ENCODE assay signal across 9 mouse cellular contexts in genomic region chr5:124240841-124241685, GRCm38 (mm10). TPM values are rescaled to one million over a fixed set of nuclear protein-coding genes. Genes with fewer than 3 reads are reported as not detected.
DNase-seq lines count a peak whose midpoint lies in the region; ATAC-seq and TF ChIP-seq lines count a peak whose summit lies in the region.
"Had no signal": no experiment of that assay in that cellular context is flagged by ENCODE, and none has a peak within 500 bp of the region (broad histone marks: within the 10 kb centered on the region; RNA-seq: fewer than 3 reads in every experiment).

No protein-coding gene starts in this region.

- no peak for ATAC-seq in heart, embryonic 11.5 days (replicated peaks; ENCODE audit: insufficient number of reproducible peaks, low FRiP score, low TSS enrichment)
- 0 out of 2 replicates have a peak, but pooled peaks have one; percentile 19 for ATAC-seq in embryonic facial prominence, embryonic 14.5 days (ENCODE audit: low read depth)
- no peak for ATAC-seq in midbrain, postnatal 0 days (ENCODE audit: low FRiP score)

- H3K27me3 ChIP-seq in heart, embryonic 11.5 days (ENCODE audit: control insufficient read depth, insufficient read depth, low read length), result no peaks in the 10 kb centered on the region
- H3K27me3 ChIP-seq in embryonic facial prominence, embryonic 14.5 days (replicated peaks; ENCODE audit: control insufficient read depth, insufficient read depth, low read length), result no peaks in the 10 kb centered on the region
- no peaks in the 10 kb centered on the region for H3K27me3 ChIP-seq in midbrain, postnatal 0 days (ENCODE audit: insufficient read depth, low read length)
- H3K27me3 ChIP-seq: CH12.LX had no signal

- no peaks in the 10 kb centered on the region for H3K9me3 ChIP-seq in heart, embryonic 11.5 days (replicated peaks; ENCODE audit: control insufficient read depth, low read length)
- no peaks in the 10 kb centered on the region for H3K9me3 ChIP-seq in embryonic facial prominence, embryonic 14.5 days (ENCODE audit: control insufficient read depth, low read length)
- H3K9me3 ChIP-seq in midbrain, postnatal 0 days (ENCODE audit: low read length), result no peaks in the 10 kb centered on the region

- peak overlapping the region; percentile 22 for H3K4me2 ChIP-seq in heart, embryonic 11.5 days
- peak overlapping the region; percentile 43 for H3K4me2 ChIP-seq in embryonic facial prominence, embryonic 14.5 days (ENCODE audit: low read depth, low read length)
- H3K4me2 ChIP-seq in midbrain, postnatal 0 days (ENCODE audit: low read depth, low read length, poor library complexity, severe bottlenecking), result peak overlapping the region; percentile 16; the same call in 1 of the 2 replicates

- intact Hi-C loops in heart, postnatal 10 days (cut with DNase I), result no loop called here

- H3K36me3 ChIP-seq in heart, embryonic 11.5 days (ENCODE audit: control insufficient read depth, insufficient read depth, low read length), result no peaks in the 10 kb centered on the region; the same call in 1 of the 2 replicates
- peaks cover 10% of the 10 kb centered on the region; the same call in 1 of the 2 replicates for H3K36me3 ChIP-seq in embryonic facial prominence, embryonic 14.5 days (ENCODE audit: control insufficient read depth, insufficient read depth, low read length)
- peaks cover 8% of the 10 kb centered on the region; the same call in 1 of the 2 replicates for H3K36me3 ChIP-seq in midbrain, postnatal 0 days (ENCODE audit: insufficient read depth, low read length)

- TF ChIP-seq CTCF in midbrain, postnatal 0 days (IDR thresholded peaks at IDR 0.05), result no peak

- no peak overlapping the region for H3K4me3 ChIP-seq in heart, embryonic 11.5 days (ENCODE audit: low read depth, low read length)
- 0 out of 2 replicates have a peak overlapping the region, but pooled peaks have one; percentile 5 for H3K4me3 ChIP-seq in embryonic facial prominence, embryonic 14.5 days (ENCODE audit: low read depth, low read length)
- no peak overlapping the region for H3K4me3 ChIP-seq in midbrain, postnatal 0 days (ENCODE audit: low read depth, low read length)

- DNase-seq in heart, postnatal 10 days, result no peak
- DNase-seq in embryonic facial prominence, embryonic 14.5 days (ENCODE audit: low spot score), result peak; percentile 51
- peak; percentile 49 for DNase-seq in kidney, adult 18-20 months
- DNase-seq in midbrain, postnatal 0 days (ENCODE audit: low spot score), result peak; percentile 64
- no peak for DNase-seq in right cerebral cortex, postnatal 14 days
- no peak for DNase-seq in urinary bladder, postnatal 10 days (ENCODE audit: low spot score)
- no peak for DNase-seq in ovary, adult 18-20 months (ENCODE audit: low spot score)

- WGBS in heart, embryonic 11.5 days (ENCODE audit: insufficient replicate concordance), result 32% methylated on average over 22 of the region's 22 CpGs
- WGBS in embryonic facial prominence, embryonic 14.5 days, result 28% methylated on average over 22 of the region's 22 CpGs
- 33% methylated on average over 22 of the region's 22 CpGs for whole genome bisulfite sequencing in midbrain, postnatal 0 days

- H3K27ac ChIP-seq in heart, embryonic 11.5 days (ENCODE audit: low read depth, low read length), result peak overlapping the region; percentile 38; the same call in 1 of the 2 replicates
- no peak overlapping the region; the same call in 1 of the 2 replicates for H3K27ac ChIP-seq in embryonic facial prominence, embryonic 14.5 days (replicated peaks; ENCODE audit: low read depth, low read length)
- H3K27ac ChIP-seq in midbrain, postnatal 0 days (ENCODE audit: low read depth, low read length), result peak overlapping the region; percentile 12; the same call in 1 of the 2 replicates

- H3K9ac ChIP-seq in heart, embryonic 11.5 days (ENCODE audit: low read depth, low read length), result no peak overlapping the region
- H3K9ac ChIP-seq in embryonic facial prominence, embryonic 14.5 days (ENCODE audit: low read depth, low read length), result 0 out of 2 replicates have a peak overlapping the region, but pooled peaks have one; percentile 19
- no peak overlapping the region for H3K9ac ChIP-seq in midbrain, postnatal 0 days (replicated peaks; ENCODE audit: low read length, poor library complexity, severe bottlenecking)

- H3K4me1 ChIP-seq in heart, embryonic 11.5 days (ENCODE audit: control insufficient read depth, insufficient read depth, low read length), result peaks cover 37% of the 10 kb centered on the region
- H3K4me1 ChIP-seq in embryonic facial prominence, embryonic 14.5 days (ENCODE audit: control insufficient read depth, insufficient read depth, low read length), result peaks cover 20% of the 10 kb centered on the region
- H3K4me1 ChIP-seq in midbrain, postnatal 0 days (ENCODE audit: insufficient read depth, low read length), result no peaks in the 10 kb centered on the region; the same call in 1 of the 2 replicates

RNA-seq across cellular contexts. Expression of gene Pitpnm2, which starts 8.5 kb away (rescaled TPM):
- 7.0 and 7.8 TPM in 2 replicates for polyA plus RNA-seq in heart, embryonic 11.5 days (2014; fragmentation: Nextera tagmentation; extraction: Ambion mirVana)
- 10 to 100 TPM; 54.2 to 58.3 TPM for total RNA-seq in heart, postnatal 10 days (2021)
- 7.6 and 8.4 TPM in 2 replicates for polyA plus RNA-seq in embryonic facial prominence, embryonic 14.5 days (2014; fragmentation: Nextera tagmentation; extraction: Ambion mirVana)
- 48.1 and 66.2 TPM in 2 replicates for total RNA-seq in midbrain, postnatal 0 days (2014; rRNA removed)
- 8.6 and 10.1 TPM in 2 replicates for polyA plus RNA-seq in midbrain, postnatal 0 days (2015; fragmentation: Nextera tagmentation; extraction: Ambion mirVana)

Comparison
In these comparisons a context has a peak if more than half of its experiments do, and no peak if none do; other contexts are left out.
1. DNase-seq: peak in embryonic facial prominence, embryonic 14.5 days (single experiment), kidney, adult 18-20 months (single experiment) and midbrain, postnatal 0 days (single experiment); none in heart, postnatal 10 days (0 of 2), right cerebral cortex, postnatal 14 days (single experiment), urinary bladder, postnatal 10 days (single experiment) and ovary, adult 18-20 months (single experiment).
2. Peak in every context shown above with its lines, with median percentiles within 50 percentile points of each other: H3K4me2 ChIP-seq.